Mouse (Mus musculus) cerebellum, postnatal 36 days (tissue): ENCODE results near the gene Ptch1.
A peak's percentile ranks its signal among the peaks of the same experiment; 100 is the strongest.

Experiments used
- DNase-seq, 2 experiments: peaks; one replicate each; pipeline ENCODE4 v3.0.0; 2021 to 2022; ENCODE audit warnings: mixed read lengths in 2 of 2

Ptch1 gene

DNA sequence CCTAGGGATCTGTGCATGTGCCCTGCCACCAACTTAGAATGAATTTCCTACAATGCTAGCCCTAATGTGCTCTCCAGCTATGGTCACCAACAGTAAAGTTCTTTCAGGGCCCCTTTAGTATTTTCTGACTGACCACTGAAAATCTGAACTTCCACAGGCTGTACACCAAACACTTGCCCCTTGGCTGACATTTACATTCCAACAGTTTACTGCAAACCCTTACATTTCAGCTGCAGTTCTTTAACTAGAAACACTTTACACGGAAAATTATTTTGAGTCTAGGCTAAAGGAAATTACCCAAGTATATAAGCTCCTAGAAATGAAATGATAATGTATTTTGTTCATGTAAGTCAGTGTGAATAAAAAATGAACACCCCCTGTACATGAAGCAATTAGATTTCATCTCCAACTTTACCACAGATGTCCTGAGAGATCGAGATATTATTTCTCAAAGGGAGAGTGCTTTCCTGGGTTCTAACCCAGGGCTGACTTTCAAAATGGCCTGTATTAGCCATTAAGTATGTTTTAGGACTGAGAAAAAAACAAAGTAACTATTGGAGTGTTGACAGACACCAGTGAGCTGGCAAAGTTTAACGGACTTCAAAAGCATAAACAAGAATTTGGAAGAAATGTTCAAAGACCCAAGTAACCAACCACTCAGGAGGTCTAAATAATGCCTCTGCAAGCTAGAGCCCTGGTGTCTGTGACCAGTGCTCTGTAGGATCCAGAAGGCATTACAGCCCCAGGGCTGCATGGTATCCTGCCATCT lies 43.6 kb downstream of the Ptch1 start:
- DNase-seq = no peak

DNA sequence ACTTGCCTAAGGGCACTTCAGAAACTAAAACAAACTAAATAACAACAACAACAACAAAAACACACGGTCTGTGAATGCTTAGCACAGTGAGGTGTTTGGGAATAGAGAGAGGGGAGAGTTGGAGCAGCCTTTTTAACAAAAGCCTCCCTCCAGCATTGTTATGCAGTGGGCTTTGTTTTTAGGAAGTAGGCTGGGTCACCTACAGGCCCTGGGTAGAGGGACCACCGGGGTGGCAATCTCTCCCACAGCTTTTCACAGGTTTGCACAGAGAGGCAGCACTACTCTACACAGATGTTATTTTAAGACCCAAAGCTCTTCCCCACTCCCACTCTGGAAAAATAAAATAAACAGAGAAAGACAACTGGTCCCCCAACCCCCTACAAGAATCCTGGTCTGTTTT lies 44.5 kb downstream of the Ptch1 start:
- DNase-seq = no peak

DNA sequence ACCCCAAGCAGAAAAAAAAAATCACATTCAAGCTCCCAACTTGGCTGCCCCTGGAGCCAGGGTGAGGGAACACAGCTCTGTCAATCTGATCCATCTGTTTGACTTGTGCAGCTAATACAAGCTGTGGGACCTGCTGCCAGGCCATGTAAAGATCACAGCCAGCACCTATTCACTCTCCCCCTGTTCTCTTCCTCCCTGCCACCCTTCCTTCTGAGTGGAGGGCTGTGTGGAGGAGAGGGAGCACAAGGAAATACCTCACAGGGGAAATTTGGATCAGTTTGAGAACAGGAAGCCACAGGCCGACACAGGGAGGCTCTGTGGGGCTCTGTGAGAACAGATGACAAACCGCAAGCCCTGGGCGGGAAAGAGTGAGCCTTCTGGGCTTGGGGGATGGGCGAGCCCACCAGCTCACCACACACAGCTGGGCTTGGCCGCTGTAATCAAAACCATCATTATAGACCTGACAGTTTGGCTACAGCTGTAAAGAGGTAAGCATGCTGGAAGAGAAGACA lies 45.2 kb downstream of the Ptch1 start:
- DNase-seq = no peak

DNA sequence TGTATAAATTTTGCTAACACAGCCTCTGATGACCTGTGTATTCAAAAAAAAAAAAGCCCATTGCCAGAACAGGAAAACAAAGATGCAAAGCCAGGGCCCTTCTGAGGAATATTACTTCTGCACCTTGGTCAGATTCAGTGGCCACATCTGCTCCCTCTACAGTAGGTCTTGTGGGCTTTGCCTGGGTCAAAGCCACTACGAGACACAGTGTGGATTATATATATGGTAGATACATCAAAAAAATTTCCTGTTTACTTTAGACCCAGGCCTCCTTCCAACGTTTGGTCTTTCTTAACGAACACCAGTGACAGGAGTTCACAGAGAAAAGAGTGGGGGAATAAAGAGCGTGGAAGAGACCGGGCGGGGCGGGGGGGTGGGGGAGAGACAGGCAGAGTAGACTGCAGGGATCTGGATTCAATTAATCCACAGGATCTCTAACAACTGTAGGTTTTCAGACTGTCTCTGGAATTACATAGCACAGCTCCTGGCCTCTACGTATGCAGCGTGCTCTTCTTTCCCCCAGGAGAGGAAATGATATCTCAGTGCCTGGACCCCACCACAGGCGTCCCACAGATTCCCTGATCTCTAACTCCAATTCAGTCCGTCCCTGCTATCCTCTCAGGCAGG lies 47.7 kb downstream of the Ptch1 start:
- no peak for DNase-seq

DNA sequence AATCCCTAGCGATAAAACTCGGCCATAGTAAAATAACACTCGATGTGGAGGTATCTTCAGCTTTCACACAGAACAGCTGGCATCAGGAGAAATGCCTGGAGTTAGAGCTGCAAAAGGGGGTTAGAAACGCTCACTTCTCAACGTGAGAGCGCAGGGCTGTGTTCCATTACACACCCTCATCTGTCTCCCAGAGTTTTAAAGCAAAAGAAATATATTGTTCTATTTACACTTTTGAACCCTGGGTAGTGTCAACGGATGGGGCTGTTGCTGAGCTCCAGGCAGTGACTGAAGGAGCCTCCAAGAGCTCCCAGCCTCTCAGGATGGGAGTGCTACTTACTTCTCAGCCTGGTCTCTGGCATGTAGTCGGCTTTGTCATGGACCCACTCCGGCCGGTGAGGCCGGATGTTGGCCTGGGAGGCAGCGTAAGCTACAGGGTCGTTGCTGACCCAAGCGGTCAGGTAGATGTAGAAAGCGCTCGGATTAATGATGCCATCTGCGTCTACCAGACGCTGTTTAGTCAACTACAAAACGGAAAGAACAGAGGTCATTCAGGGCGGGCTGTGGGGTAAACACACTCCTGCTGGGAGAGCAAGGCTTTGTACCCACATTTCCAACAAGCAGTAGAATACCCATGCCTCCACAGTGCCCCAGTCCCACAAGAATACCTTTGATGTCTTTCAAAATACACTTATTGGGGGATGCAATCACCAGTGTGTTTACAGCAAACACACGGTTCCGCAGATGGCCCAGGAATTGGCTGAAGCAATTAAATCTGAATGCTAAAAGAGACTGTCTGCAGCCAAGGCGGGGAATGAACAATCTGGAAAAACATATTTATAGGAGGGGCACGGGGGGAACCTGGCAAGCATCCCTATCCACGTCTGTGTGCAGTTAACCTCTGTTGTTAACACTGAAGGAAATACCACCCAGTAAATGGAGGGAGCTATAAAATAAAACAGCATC lies 48.5 kb downstream of the Ptch1 start:
- DNase-seq = peak; percentile 48 to 59

DNA sequence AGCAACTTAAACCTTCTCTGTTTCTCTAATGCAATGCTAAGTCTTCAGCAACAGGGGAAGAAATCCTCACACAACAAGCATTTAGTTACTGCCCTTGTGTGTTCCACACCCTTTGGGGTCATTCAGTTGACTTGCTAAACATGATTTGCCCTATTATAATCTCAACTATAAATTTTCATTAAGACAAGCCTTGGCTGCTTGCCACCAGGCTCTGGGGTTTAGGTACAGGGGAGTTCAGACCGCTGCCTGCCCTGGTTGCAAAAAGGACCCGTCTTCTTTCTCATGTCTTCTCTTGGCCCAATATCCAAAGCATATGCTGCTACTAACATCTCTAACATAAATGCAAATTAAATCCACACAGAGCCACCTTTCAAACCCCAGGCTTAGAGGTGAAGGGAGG lies 49.3 kb downstream of the Ptch1 start:
- no peak for DNase-seq

DNA sequence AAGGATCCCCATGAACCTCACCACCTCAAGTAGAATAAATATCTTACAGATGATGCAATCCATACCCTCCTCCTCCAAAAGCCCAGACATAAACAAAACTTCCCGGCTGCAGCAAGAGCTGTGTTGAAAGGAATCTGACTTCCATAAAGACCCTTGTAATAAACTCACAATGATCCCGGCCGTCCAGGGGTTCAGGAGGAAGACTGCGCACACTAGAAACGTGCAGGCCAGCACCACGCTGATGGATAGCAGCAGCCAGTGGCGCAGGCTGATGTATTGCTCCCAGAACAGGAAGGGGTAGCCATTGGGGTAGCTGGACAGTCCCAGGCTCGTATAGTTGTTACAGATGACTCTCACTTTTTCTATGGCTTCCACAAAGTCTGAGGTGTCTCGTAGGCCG lies 50.6 kb downstream of the Ptch1 start:
- DNase-seq = no peak

DNA sequence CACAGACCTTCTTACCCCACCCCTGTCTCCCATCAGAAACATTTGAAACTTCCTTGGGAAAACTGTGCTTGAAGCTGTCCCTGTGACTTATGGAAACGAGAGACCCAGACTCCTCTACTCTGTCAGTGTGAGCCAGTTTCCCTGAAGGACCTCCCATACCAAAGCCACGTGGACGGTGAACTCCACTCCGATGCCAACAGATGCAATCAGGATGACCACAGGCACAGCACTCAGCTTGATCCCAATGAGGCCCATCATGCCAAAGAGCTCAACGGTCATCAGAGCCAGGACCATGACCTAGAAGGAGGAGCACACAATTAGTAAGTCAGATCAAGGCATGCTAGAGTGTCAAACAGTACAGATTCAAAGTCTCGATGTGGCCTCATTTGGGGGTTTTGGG lies 53.3 kb downstream of the Ptch1 start:
- DNase-seq = no peak

DNA sequence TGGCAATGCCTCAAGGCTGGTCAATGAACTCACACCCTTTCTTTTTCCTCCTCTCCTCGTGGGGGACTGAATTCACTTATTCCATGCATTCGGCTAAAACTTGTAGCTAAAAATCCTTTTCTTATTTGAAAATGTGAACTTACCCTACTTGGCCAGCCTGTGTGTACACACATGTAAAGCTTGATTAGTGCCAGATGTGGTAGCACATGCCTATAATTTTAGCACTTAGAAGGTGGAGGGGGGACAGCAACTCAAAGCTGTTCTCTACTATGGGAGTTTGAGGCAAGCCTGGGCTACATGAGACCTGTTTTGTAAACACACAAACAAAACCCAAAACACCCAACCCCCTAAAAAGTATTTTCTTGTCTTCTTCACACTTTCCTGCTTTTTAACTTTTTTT lies 56.9 kb downstream of the Ptch1 start:
- no peak for DNase-seq

DNA sequence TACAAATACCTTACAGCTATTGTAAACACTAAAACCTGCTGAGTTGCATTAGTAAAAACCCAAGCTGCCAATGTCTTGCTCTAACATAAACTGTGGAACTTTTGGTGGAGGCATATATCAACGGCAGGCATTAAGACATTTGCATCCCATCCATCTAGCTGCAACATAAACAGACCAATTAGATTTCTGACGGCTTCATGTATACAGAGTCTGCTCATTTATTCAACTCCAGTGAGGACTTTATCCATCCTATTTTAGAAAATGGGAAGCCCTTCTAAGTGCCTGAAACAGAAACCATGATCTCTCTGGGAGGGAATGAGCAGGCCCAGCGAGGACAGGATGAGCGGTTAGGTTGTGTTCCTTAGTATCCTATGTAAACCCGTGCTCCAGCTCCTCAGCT lies 57.9 kb downstream of the Ptch1 start:
- no peak for DNase-seq

DNA sequence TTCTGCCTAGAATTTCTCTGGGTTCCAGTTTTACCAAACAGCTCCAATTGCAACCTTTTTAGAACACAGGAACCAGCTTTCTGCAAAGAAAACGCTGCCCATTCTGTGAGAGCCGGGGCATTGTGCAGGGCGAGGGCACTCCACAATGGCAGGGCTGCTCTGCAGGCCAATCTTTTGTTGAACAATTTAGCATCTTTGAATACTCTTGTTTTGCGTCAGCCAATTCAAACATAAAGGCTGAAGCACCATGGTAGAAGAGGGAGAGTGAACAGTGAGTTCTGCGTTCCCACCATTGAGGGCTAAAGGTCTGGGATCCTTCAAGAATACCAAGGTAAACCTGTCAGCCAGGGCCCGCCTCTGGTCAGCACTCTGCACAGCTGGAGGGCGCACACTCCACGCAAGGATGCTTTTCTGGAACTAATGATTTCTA lies 58.5 kb downstream of the Ptch1 start:
- no peak for DNase-seq

DNA sequence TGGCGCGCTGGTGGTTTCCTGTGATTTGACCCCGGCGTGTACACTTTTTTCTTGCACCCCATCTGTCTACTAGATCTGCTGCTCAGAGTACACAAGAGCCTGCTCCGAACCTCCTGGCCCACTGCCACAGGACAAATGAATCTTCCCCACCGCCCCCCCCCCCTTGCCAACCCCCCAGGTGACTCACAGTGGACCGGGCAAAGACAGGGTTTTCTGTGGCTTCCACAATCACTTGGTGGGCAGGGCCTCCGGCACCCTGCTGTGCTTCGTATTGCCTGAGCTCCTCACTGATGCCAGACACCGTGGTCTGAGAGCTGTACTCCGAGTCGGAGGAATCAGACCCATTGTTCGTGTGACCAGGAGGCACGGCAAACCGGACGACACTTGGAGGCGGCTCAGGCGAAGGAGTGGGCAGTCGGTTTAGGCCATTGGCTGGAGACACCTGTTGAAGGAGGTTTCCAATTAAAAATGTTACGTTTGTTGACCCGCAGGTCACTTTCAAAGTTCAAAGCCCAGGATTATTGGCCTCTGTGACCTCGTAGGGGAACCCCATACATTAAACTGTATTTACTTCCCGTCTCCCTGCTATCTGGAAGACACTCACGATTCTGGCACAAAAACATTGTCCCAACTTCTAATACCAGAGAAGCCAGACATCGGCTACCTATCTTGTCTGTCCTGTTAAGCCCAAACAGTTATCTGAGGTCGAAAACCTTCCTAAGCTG lies 59.9 kb downstream of the Ptch1 start:
- peak; percentile 28 to 43 for DNase-seq

DNA sequence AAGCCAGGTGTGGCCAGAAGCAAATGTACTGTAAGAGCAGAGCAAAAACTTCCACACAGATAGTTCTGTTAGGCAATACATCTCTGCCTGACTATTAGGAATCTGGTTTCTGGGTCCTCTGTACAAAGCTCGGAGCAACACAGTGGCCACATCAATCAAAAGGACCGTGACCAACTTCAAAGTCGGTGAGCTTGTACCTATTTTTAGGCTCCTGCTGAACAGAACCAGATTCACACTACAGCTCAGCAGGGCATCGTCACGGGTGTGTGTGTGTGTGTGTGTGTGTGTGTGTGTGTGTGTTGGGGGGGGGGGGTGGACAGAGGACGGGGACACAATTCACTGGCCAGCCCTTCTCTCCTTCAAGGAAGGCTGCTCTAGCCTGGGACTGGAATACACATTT lies 61.0 kb downstream of the Ptch1 start:
- DNase-seq = no peak

DNA sequence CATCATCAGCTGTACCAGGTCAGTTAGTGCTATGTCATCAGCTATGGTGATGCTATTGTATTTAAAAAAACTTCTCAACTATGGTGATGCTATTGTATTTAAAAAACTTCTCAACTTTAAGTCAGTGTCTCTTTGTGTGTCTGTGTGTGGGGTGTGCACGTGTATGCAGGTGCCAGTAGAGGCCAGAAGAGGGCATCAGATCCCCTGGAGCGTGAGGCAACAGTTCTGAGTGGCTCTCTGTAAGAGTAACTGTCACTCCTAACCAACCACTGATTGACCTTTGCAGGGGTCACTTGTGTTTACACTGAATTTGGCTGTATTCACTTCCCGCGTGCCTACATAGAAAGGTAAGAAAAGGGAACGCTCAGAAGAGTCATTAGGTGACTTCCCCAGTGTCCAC lies 65.6 kb downstream of the Ptch1 start:
- no peak for DNase-seq

DNA sequence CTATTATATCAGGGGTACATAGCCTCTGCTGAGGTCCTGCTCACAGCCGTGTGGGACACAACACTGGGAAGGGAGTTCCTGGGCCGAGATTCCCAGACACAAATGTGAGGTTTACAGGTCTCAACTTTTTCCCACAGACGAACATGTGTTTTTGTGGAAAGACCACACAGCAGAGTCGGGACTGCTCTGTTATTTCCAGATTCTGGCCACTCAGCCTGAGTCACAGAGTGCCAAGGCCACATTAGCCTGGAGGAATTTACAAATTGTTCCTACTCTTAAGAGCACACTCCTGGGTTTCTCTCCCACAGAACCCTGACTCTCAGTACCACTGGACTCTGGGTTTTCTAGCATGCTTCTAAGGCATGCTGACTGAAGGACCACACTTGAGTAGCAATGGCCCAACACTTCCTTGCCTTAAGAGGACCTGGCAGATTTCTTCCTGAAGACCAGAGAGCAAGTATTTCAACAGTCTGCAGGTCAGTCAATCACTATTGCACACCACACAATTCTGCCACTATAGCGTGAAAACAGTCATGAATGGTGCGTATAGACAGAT lies 66.3 kb downstream of the Ptch1 start:
- no peak for DNase-seq

DNA sequence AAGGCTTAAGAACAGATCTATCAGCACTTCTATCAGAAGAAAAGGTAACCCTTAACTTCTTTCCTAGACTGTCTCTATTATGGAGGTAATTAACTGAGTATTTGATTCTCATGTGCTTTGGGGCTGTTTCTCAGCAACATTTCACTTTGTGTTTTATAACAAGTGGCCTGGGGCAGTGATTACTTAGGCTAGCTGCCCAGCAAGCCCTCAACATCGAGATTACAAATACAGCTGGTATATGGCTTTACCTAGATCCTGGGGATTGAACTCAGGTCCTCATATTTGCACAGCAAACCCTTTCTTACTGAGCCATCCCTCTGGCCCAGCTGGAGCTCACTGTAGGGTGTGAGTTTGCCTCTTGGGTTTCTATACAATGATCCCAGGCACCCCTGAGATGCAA lies 67.0 kb downstream of the Ptch1 start:
- no peak for DNase-seq

DNA sequence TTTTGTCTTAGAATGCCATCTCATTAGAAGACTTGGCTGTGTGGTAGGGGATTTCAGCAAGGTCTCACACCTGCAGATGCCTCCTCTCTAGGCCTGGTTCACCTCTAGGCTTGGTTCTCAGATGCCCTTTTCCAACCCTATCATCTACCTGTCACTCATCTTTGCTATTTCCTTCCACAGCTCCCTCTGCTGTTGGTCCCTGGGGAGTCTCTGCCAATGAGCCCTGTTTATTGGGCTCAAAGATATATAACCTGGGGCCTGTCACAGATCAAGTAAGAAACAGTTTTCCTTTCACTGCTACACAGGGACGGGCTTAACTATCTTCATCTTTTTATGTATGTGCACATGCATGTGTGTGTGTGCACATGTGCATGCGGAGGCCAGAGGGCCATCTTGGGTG lies 71.0 kb downstream of the Ptch1 start:
- no peak for DNase-seq

DNA sequence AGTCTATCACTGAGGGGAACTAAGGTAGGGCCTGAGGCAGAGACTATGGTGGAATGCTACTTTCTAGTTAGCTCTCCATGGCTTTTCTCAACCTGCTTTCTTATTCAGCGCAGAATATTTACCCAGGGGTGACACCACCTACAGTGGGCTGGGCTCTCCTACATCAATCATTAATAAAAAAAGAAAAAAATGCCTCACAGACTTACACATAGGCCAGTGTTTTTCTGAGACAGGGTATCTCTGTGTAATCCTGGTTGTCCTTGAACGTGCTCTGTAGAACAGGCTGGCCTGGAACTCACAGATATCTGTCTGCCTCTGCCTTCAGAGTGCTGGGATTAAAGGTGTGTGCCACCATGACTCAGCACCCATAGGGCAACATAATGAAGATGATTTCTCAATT lies 73.9 kb downstream of the Ptch1 start:
- no peak for DNase-seq

DNA sequence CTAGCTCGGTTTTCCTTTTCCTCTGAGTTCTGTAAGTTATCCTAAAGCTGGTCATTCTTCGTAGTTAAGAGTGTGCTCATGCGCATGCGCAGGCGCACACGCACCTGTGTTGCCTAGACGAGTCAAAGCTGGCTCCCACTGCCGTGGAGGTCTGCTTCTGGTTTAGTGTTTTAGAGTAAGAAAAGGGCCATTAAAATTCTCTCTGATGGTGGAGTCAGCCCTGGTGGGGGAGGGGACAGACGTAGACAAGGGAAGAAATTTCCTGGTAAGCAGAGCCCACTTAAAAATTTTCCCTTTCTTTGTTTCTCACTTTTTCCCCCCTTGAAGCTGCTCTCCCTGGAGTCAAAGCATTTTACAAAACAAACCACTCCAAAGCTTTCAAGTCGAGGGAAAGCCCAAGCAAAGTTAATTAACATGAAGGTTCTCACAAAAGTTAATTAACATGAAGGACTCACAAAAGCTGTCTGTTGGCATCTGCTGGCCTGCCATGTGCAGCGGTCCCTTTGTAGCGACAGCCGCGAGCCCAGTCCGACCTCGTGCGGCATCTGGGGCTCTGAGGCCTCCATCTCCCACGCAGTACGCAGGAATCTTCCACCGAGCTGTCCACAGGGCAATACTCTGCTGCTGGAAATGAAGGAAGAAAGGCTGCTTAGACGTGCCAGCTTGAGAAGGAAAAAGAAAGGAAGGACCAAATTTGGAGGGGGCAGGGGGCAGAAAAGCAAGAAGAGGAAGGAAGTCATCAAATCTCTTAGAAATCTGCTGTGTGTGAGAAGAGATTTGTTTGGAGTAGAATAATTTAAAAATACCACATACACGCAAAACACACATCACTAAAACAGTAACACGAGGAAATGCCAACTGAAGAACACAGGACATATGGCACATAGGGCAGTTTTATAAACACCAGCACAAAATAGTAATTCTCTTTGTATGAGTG lies 76.5 kb downstream of the Ptch1 start, which contains the start of gene Fancc:
TSS of gene Fancc (minus strand) at position 633 of the 937 bp plus-strand sequence.
- DNase-seq = no peak

DNA sequence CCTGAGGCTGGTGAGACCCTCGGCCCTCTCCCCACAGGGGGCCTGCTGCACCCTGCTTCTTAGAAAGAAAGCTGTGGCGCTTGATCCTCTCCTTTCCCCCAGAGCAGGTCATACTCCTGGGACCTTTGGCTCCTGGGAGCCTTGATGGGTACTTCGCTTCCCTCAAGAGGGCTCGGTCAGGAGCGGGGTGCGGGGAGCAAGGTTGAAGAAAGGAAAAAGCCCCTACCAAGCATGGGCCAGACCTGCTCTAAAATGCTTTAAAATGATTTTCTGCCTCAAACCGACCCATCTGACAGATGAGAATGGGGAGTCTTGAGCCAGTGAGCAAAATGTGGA lies 85.7 kb downstream of the Ptch1 start:
- DNase-seq = no peak
